Mouse (Mus musculus) liver, embryonic 11.5 days (tissue): Measurements from ENCODE around the gene Gm6164. TPM values are rescaled to one million over a fixed set of nuclear protein-coding genes. Genes with fewer than 3 reads are reported as not detected.
"Not testable (repeated sequence)": the region's sequence is repeated elsewhere in the genome, so short reads cannot be mapped to it uniquely, and the experiment has no call there.

Experiments used
- ATAC-seq: fragments of 200-750 bp; cut with Nextera tagmentation; replicated peaks from 2 replicates; pipeline ENCODE4 v1.8.0; 2017; ENCODE audit warnings: moderate number of reproducible peaks, mild to moderate bottlenecking, moderate TSS enrichment, moderate library complexity; ENCODE audit not compliant: low FRiP score
- DNase-seq: peaks from one replicate; pipeline ENCODE4 v3.0.0-alpha.2; 2017; ENCODE audit warnings: low spot score
- H3K27ac ChIP-seq: fragments of 300-500 bp; sonication (generic); 2 replicates; pipeline ENCODE4 v1.5.1; 2014; ENCODE audit warnings: mild to moderate bottlenecking, low read depth, low read length, control low read depth
- H3K27me3 ChIP-seq: fragments of 300-500 bp; sonication (generic); replicated peaks from 2 replicates; pipeline ENCODE4 v1.6.1; 2014; ENCODE audit warnings: low read length, mixed read lengths; ENCODE audit not compliant: control insufficient read depth, insufficient read depth
- H3K36me3 ChIP-seq: fragments of 300-500 bp; sonication (generic); 2 replicates; pipeline ENCODE4 v1.6.1; 2014; ENCODE audit warnings: mild to moderate bottlenecking, low read length, moderate library complexity, mixed read lengths; ENCODE audit not compliant: control insufficient read depth, insufficient read depth
- H3K4me1 ChIP-seq: fragments of 300-500 bp; sonication (generic); replicated peaks from 2 replicates; pipeline ENCODE4 v1.6.1; 2014; ENCODE audit warnings: low read length, mixed read lengths; ENCODE audit not compliant: control insufficient read depth, insufficient read depth
- H3K4me2 ChIP-seq: fragments of 300-500 bp; sonication (generic); 2 replicates; pipeline ENCODE4 v1.6.1; 2014; ENCODE audit warnings: mild to moderate bottlenecking, control low read depth, moderate library complexity
- H3K4me3 ChIP-seq: fragments of 300-500 bp; sonication (generic); 2 replicates; pipeline ENCODE4 v1.5.1; 2014; ENCODE audit warnings: low read depth, low read length, control low read depth
- H3K9ac ChIP-seq: fragments of 300-500 bp; sonication (generic); 2 replicates; pipeline ENCODE4 v1.6.1; 2014; ENCODE audit warnings: low read depth, low read length, control low read depth
- H3K9me3 ChIP-seq: fragments of 300-500 bp; sonication (generic); 2 replicates; pipeline ENCODE4 v1.6.1; 2016; ENCODE audit warnings: low read length, inconsistent platforms, mixed read lengths; ENCODE audit not compliant: control insufficient read depth
- WGBS: fragments of 180-500 bp; shearing (Covaris S2); extraction: QIAGEN DNeasy Blood & Tissue Kit; methylation state at CpG from one replicate; pipeline ENCODE4 v1.1.7; 2014; 5-methylcytosine and 5-hydroxymethylcytosine counted together
- polyA plus RNA-seq: library from polyadenylated mRNA; unstranded; fragments of >200 nt; fragmentation: Nextera tagmentation; extraction: Ambion mirVana; gene quantifications from 2 replicates; pipeline ENCODE4 v1.2.1, GENCODE M21; 2014

The Gm6164 gene
- polyA plus RNA-seq: not detected in 2 replicates

DNA sequence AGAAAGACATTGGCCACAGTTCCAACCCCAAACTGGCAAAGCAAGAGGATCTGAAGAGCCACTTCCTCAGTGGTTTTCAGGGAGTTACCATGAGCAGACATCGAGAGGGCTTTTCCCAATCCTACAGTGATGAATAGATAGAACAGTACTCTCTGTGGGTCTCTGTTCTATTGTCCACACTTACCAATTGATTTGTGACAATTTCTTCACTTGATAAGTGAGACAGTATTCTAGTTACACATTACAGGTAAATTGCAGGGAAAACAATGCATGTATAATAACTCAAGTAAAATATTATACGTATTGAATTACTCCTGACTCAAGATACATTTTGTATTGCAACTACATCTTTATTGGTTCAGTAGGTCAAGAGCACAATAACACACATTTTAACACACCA is at the start of gene Gm6164:
Gene Gm6164, minus strand, starts transcription at position 101 of the 400 bp plus-strand sequence.
- H3K4me3 ChIP-seq, H3K9me3 ChIP-seq, H3K4me2 ChIP-seq, H3K27me3 ChIP-seq, ATAC-seq, H3K4me1 ChIP-seq, H3K27ac ChIP-seq, H3K9ac ChIP-seq, DNase-seq, H3K36me3 ChIP-seq: not testable (repeated sequence)
- WGBS: no CpG with 5 or more reads among the region's 2 CpGs

DNA sequence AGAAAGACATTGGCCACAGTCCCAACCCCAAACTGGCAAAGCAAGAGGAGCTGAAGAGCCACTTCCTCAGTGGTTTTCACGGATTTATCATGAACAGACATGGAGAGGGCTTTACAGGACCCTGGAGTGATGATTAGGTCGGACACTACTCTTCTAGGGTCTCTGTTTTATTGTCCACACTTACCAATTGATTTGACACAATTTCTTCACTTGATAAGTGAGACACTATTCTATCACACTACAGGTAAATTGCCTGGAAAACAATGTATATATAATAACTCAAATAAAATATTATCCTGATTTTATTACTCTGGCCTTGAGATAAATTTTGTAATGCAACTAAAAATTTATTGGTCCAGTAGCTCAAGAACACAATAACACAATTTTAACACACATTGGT is 28.3 kb upstream of the Gm6164 start, which contains the start of gene Gm4498:
Gene Gm4498, minus strand, starts transcription at position 101 of the 400 bp plus-strand sequence.
- not testable (repeated sequence) for H3K4me2 ChIP-seq, H3K9ac ChIP-seq, H3K27ac ChIP-seq, H3K36me3 ChIP-seq, ATAC-seq, H3K4me1 ChIP-seq, H3K4me3 ChIP-seq, H3K27me3 ChIP-seq, H3K9me3 ChIP-seq, DNase-seq
- no CpG with 5 or more reads among the region's 2 CpGs for WGBS

DNA sequence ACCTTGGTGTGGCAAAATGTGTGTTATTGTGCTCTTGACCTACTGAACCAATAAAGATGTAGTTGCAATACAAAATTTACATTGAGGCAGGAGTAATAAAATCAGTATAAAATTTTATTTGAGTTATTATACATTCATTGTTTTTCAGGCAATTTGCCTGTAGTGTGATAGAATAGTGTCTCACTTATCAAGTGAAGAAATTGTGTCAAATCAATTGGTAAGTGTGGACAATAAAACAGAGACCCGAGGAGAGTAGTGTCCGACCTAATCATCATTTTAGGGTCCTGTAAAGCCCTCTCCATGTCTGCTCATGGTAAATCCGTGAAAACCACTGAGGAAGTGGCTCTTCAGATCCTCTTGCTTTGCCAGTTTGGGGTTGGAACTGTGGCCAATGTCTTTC is 12.0 kb downstream of the Gm6164 start, which contains the start of gene Vmn1r95:
Gene Vmn1r95, plus strand, starts transcription at position 301 of the 400 bp plus-strand sequence.
- not testable (repeated sequence) for H3K36me3 ChIP-seq, H3K27me3 ChIP-seq, DNase-seq, ATAC-seq, H3K9me3 ChIP-seq, H3K27ac ChIP-seq, H3K4me2 ChIP-seq, H3K4me3 ChIP-seq, H3K4me1 ChIP-seq, H3K9ac ChIP-seq
- WGBS: no CpG with 5 or more reads among the region's 3 CpGs

DNA sequence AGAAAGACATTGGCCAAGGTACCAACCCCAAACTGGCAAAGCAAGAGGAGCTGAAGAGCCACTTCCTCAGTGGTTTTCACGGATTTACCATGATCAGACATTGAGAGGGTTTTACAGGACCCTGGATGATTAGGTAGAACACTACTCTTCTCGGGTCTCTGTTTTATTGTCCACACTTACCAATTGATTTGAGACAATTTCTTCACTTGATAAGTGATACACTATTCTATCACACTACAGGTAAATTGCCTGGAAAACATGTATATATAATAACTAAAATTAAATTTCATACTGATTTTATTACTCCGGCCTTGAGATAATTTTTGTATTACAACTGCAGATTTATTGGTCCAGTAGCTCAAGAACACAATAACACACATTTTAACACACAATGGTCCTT is 37.1 kb downstream of the Gm6164 start, which contains the start of gene Vmn1r94:
Gene Vmn1r94, minus strand, starts transcription at position 101 of the 400 bp plus-strand sequence.
- not testable (repeated sequence) for DNase-seq, H3K4me1 ChIP-seq, ATAC-seq, H3K9me3 ChIP-seq, H3K27me3 ChIP-seq, H3K36me3 ChIP-seq, H3K4me2 ChIP-seq, H3K27ac ChIP-seq, H3K4me3 ChIP-seq, H3K9ac ChIP-seq
- no CpG with 5 or more reads among the region's 3 CpGs for WGBS

Other genes starting within 250 kb of the Gm6164 start
- gene Ceacam20, start 240.2 kb downstream of the Gm6164 start, polyA plus RNA-seq: not detected in 2 replicates
- gene Nlrp9b, start 214.1 kb downstream of the Gm6164 start, polyA plus RNA-seq: not detected in 2 replicates
- not detected in 2 replicates for gene Vmn1r91, start 105.9 kb downstream of the Gm6164 start, polyA plus RNA-seq
- not detected in 2 replicates for gene Gm16442, start 83.0 kb downstream of the Gm6164 start, polyA plus RNA-seq
- gene Vmn1r93, start 66.5 kb downstream of the Gm6164 start, polyA plus RNA-seq: not detected in 2 replicates
- not detected in 2 replicates for gene Vmn1r94, start 37.2 kb downstream of the Gm6164 start, polyA plus RNA-seq
- gene Vmn1r95, start 11.9 kb downstream of the Gm6164 start, polyA plus RNA-seq: not detected in 2 replicates
- gene Gm4498, start 28.2 kb upstream of the Gm6164 start, polyA plus RNA-seq: not detected in 2 replicates
- not detected in 2 replicates for gene Gm5890, start 57.2 kb upstream of the Gm6164 start, polyA plus RNA-seq
- not detected in 2 replicates for gene Gm4133, start 128.5 kb upstream of the Gm6164 start, polyA plus RNA-seq
- gene Gm5728, start 169.8 kb upstream of the Gm6164 start, polyA plus RNA-seq: not detected in 2 replicates
- not detected in 2 replicates for gene Vmn1r100, start 212.3 kb upstream of the Gm6164 start, polyA plus RNA-seq
- not detected in 2 replicates for gene Vmn1r101, start 237.0 kb upstream of the Gm6164 start, polyA plus RNA-seq